Mouse (Mus musculus): ENCODE measurements around the gene Camta1.

The Camta1 gene

DNA sequence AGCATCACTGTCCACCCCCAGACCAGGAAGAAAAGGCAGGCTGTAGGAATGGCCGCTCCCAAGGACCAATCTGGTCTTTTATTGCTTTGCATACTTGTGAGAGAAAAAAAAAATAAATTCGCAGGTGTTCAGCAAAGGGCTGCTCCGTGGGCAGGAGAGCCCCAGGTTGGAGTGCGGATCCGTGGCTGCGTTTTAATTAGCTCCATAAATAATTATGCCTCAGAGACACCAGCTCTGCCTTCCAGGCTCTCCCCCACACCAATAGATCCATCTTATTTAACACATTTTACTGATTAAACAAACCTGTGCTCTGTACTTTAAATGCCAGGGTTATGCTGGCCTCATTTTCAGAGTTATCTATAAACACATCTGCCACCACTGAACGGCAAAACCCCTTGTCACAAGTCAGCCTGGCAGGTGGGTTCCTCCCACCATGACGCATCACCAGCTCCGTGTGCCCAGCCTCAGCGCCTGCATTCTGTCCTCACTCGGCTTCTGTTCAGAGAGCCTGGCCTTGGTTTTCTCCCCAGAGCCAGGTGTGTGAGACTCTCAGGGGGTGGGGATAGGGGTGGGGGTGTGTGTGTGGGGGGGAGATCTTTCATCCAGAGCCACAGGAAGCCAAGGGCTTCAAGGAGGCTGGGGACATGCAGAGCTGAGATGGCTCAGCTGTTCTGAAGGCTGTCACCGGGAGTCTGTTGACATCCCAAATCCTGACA, 475.5 kb downstream of the Camta1 start:
- DNase-seq (ENCODE audit: low read depth): no peak

DNA sequence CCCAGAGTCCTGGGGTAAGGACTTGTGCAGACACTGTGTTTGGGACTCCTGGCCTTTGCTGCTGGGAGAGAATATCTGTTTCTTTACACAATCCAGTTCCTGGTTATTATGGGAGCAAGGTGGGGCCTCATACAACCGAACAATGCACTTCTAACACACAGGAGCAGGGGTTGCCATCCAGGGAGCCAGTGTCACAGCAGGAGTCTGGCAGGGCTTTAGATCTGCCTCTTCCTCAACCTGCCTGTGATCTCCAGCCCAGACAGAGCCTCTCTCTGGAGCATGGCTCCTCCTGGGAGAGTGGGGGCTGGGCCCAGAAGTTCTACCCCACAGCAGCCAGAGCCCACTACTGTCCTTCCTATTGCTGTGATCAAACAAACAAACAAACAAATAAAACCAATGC, 483.9 kb downstream of the Camta1 start:
- no peak for DNase-seq (ENCODE audit: low read depth)

GRCm38 (mm10) chr4:151376234-151376633, 485.4 kb downstream of the Camta1 start:
- DNase-seq (ENCODE audit: low read depth): no peak

GRCm38 (mm10) chr4:151372855-151373566, 488.7 kb downstream of the Camta1 start:
- no peak for DNase-seq (ENCODE audit: low read depth)

- no peak for DNase-seq (ENCODE audit: low read depth)
Observed at GRCm38 (mm10) chr4:151366941-151367545, 494.6 kb downstream of the Camta1 start.

- no peak for DNase-seq (ENCODE audit: low read depth)
Observed at GRCm38 (mm10) chr4:151360976-151361673, 500.6 kb downstream of the Camta1 start.

DNA sequence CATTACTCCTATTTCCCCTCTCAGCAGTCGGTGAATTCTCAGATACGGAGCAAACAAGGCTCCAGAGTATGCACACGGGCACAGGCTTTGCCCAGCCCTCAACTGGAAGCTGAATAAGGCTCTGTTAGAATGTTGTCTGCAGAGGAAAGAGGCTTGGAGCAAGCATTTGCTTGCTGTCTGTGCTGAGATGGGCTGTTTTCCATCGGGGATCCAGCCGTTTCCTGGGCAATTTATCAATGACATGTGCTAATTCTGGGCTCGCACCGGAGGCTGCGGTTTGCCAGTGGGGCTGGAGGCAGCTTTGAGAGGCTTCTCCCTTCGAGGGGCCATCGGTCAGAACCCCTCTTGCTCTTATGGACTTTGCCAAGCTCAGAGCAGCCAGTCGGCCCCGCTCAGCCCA, 506.2 kb downstream of the Camta1 start:
- no peak for DNase-seq (ENCODE audit: low read depth)

DNA sequence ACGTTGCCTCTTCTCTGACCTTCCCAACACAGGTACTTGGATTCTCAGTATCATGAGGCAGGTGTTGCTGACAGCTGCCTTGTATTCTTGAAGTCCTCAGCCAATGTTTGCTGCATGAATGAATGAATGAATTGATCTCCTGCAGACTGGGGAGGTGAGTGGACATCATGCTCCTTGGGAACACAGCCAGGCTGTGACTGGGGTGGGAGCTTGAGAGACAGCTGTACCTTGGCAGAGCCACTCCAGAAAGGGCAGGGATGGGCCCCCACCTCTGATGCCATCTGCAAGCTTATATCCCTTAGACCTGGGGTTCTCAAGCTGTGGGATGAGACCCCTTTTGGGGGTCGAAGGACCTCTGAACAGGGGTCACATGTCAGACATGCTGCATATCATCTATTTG, 508.9 kb downstream of the Camta1 start:
- DNase-seq (ENCODE audit: low read depth): no peak

GRCm38 (mm10) chr4:151352249-151352648, 509.4 kb downstream of the Camta1 start:
- DNase-seq (ENCODE audit: low read depth): no peak

DNA sequence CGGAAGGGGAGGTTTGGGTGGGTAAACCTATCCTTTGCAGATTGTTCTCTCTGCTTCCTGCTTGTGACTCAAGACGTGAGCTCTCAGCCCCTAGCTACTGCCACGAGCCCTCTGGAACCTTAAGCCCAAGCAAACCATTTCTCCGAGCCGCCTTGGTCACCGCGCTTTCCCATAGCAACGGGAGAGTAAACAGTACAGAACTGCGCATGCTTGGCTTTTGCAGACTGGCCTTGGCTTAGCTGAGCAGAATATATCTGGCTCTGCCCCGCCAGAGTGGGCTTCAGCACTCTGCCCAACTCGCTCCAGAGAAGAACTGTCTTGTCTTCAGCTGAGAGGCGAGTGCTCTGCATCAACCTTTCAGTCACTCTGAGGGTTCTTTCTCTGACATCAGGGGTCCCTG, 509.9 kb downstream of the Camta1 start:
- no peak for DNase-seq (ENCODE audit: low read depth)

GRCm38 (mm10) chr4:151347620-151348019, 514.1 kb downstream of the Camta1 start:
- DNase-seq (ENCODE audit: low read depth): no peak

- DNase-seq (ENCODE audit: low read depth): no peak
Observed at GRCm38 (mm10) chr4:151346673-151347072, 515.0 kb downstream of the Camta1 start.

DNA sequence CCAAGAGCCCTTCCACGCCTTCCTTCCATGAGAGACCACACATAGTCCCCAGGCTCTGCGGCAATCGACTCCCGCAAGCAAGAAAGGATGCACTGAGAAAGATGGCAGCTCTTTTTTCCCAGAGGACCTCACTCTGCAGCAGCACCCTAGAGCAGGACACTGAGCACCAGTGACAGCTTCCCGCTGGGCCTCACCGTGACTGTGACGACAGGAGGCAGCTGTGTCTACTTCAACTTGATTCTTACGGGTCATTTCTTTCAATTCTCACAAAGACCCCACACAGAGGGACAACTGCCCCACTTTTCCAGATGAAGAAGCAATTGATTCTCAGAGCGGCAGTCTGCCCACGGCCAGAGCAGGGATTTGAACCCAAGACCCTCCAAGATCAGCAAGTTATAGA, 516.9 kb downstream of the Camta1 start:
- DNase-seq (ENCODE audit: low read depth): no peak

DNA sequence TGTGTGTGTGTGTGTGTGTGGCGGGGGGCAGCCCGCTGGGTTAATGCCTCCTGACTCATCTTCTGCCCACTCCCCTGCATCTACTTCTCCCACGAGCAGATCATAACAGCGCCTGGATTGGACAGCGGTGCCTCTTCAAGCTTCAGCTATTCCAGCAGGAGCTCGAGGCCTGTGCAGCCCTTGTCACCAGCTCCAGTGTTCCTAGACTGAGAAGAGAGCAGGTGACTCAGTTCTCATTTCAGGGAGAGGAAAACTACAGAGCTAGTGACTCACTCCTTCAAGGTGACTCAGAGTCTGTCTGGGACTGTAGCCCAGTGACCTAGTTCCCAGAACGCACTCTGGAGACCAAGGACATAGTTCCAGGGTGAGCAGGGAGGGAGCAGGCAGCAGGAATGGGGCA, 522.3 kb downstream of the Camta1 start:
- DNase-seq (ENCODE audit: low read depth): no peak

GRCm38 (mm10) chr4:151338931-151339330, 522.7 kb downstream of the Camta1 start:
- DNase-seq (ENCODE audit: low read depth): no peak

DNA sequence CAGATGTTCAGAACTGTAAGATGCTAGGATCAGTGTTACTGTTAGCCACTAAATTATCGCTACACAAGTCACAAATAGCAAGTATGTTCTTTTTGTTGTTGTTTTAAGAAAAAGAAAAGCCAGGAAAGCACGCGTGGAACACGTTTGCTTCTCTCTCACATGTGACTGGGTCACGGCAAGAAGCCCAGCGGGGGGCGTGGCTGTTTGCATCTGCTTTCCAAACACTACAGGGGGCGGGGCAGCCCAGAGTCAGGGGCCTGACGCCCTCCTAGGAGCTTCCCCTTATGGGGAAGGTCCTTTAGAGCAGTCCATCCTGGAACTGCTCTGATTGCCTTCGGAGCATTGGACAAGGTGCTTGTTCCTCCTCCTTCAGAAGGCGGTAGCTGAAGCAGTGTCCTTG, 524.1 kb downstream of the Camta1 start:
- DNase-seq (ENCODE audit: low read depth): no peak

GRCm38 (mm10) chr4:151336413-151336812, 525.3 kb downstream of the Camta1 start:
- DNase-seq (ENCODE audit: low read depth): no peak

DNA sequence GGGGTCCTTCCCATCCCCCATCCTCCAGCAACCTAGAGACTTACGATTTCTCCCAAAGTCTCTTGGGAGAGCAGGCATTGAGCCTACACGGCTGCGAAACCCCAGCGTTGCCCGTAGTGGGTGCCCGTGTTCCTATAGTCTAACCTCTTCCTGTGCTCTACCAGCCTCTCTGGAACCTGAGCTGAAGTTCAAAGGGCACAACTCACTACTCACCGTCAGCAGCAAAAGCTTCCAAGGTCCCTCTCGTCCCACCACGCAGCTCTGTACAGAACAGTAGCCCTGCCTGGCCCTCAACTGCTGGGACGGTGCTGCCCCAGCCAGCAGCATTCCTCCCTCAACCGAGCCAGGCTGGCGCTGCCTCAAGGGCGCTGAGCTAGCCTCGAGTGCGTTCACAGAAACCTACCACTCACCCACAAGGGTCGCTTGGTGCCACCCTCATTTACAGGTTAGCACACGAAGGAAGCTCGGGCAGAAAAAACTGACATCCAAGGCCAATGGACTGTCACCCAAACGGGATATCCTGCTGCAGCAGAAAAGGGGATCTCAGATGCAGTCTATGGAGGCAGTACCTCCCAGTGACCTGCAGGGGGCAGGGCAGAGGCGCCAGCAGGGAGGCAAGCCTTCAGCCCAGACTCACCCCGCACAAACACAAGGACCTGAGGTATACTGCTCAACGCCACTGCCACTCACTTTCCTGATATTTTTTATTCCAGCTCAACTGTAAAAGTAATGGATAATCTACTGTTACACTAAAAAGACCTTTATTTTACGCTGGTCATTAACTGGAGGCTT, 526.5 kb downstream of the Camta1 start:
- no peak for DNase-seq (ENCODE audit: low read depth)

- no peak for DNase-seq (ENCODE audit: low read depth)
Observed at GRCm38 (mm10) chr4:151332074-151332849, 529.4 kb downstream of the Camta1 start.

- DNase-seq (ENCODE audit: low read depth): peak; percentile 1
Observed at GRCm38 (mm10) chr4:151330983-151331382, 530.7 kb downstream of the Camta1 start.

DNA sequence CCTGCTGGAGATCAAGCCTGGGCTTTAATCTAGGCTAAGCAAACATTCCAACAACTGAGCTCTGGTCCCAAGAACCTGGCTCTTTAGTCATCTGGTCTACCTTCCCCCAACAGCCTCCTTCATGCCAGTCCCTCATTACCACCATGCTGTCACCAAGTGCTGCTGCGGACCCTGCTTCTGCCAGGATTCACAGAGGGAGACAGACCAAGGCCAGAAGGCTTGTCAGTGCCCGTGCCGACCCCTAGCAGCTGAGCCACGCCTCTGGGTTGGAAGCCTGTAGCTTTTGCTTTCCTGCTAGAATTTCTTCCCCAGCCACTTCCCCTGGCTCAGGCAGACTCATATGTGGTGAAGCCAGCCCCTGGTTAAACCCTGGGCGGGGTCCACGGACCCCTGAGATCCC, 533.6 kb downstream of the Camta1 start:
- DNase-seq (ENCODE audit: low read depth): no peak

Measured in induced T-regulatory cell, adult 2 months (primary cell).